Mouse (Mus musculus) lung, postnatal 36 days (tissue): ENCODE data around the gene Tet2.

ENCODE experiments used
- DNase-seq: peaks from one replicate; pipeline ENCODE4 v3.0.0; 2022; ENCODE audit warnings: mixed read lengths

The Tet2 gene

DNA sequence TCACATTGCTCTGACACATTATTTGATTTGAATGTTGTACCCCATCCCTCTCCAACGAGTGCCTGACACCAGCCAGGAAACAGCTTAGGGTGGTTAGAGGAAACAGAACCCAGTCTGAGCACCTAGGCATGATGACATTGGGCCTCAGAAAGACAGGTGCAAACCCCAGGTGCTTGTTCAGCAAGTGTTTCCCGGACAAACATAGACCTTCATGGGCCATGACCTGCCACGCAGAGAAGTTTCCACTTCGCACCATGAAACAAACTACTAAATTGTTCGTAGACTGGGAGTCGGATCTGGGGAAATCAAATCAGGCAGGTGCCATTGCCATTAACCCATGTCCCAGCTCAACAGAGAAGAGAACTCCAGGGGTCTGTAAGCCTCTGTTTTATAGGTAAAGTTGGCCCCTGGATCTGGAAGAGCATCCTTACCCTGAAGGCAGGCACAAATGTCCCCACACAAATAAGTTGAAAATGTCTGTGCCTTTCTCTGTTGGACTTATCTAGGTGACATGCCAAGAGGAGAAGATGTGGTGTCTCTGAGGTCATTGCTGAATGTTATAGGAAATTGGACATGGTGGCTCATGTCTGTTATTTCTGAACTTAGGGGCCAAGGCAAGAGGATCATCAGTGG is 109.7 kb downstream of the Tet2 start:
- no peak for DNase-seq

GRCm38 (mm10) chr3:133429394-133430173 is 115.4 kb downstream of the Tet2 start:
- no peak for DNase-seq

GRCm38 (mm10) chr3:133428003-133428402 is 116.9 kb downstream of the Tet2 start:
- DNase-seq, result no peak

DNA sequence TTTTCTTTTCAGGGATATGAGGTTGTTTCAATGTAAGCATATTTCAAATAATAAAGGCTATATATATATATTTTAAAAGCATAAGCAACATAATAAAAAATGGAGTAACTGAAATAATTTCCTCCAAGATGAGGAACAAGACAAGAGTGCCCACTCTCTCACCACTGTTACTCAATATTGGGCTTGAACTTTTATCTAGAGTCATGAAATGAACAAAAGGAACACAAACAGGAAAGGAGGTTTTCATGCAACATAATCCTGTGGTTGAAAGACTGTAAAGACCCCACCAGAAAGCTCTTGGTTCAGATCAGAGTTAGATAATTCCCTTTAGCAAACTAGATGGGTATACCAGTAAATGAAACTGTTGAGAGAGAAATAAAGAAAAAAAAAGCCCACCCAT is 121.9 kb downstream of the Tet2 start:
- peak; percentile 10 for DNase-seq

DNA sequence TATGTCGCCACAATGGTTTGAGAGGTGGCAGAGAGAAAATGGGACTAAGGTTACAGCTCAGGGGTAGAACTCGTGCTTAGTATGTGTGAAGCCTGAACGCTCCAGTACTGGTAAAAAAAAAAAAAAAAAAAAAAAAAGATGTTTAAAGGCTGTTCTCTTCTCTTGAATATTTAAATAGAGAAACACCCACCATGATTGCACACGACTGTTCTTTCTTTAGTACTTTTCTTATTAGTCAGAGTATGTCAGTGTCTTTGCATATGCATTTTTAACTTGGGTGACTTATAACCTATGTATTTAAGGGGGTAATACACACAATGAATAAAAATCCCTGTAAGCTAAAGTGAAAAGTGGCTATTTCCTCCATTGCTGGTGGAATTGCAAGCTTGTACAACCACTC is 130.2 kb downstream of the Tet2 start:
- DNase-seq, result no peak
